Mouse (Mus musculus): ENCODE results near the gene AC124502.3.

The AC124502.3 gene

GRCm38 (mm10) chr19:5032686-5033085 lies 6.0 kb upstream of the AC124502.3 start:
- DNase-seq (ENCODE audit: low read depth), result no peak

GRCm38 (mm10) chr19:5036577-5036976 lies 2.1 kb upstream of the AC124502.3 start:
- no peak for DNase-seq (ENCODE audit: low read depth)

- peak; percentile 59 for DNase-seq (ENCODE audit: low read depth)
These were observed 766 bp upstream of the AC124502.3 start for GRCm38 (mm10) chr19:5037678-5038571.

- DNase-seq (ENCODE audit: low read depth), result no peak
These were observed 817 bp downstream of the AC124502.3 start for GRCm38 (mm10) chr19:5039301-5040114.

- peak; percentile 90 for DNase-seq (ENCODE audit: low read depth)
These were observed 2.3 kb downstream of the AC124502.3 start, which contains the start of gene Brms1 for GRCm38 (mm10) chr19:5040862-5041523. TSS of gene Brms1 (plus strand) at chr19:5041354.

- DNase-seq (ENCODE audit: low read depth), result no peak
These were observed 2.9 kb downstream of the AC124502.3 start for GRCm38 (mm10) chr19:5041588-5041987.

GRCm38 (mm10) chr19:5045531-5045930 lies 6.8 kb downstream of the AC124502.3 start:
- DNase-seq (ENCODE audit: low read depth), result no peak

- no peak for DNase-seq (ENCODE audit: low read depth)
These were observed 9.7 kb downstream of the AC124502.3 start for GRCm38 (mm10) chr19:5048138-5049056.

GRCm38 (mm10) chr19:5049325-5049724 lies 10.6 kb downstream of the AC124502.3 start:
- DNase-seq (ENCODE audit: low read depth), result no peak

- peak; percentile 60 for DNase-seq (ENCODE audit: low read depth)
These were observed 11.6 kb downstream of the AC124502.3 start, which contains the start of gene Rin1 for GRCm38 (mm10) chr19:5050047-5050905. TSS of gene Rin1 (plus strand) at chr19:5050481.

- no peak for DNase-seq (ENCODE audit: low read depth)
These were observed 12.3 kb downstream of the AC124502.3 start for GRCm38 (mm10) chr19:5051031-5051430.

GRCm38 (mm10) chr19:5051515-5051914 lies 12.8 kb downstream of the AC124502.3 start:
- no peak for DNase-seq (ENCODE audit: low read depth)

GRCm38 (mm10) chr19:5052166-5052822 lies 13.6 kb downstream of the AC124502.3 start:
- no peak for DNase-seq (ENCODE audit: low read depth)

- DNase-seq (ENCODE audit: low read depth), result no peak
These were observed 14.2 kb downstream of the AC124502.3 start for GRCm38 (mm10) chr19:5052853-5053252.

GRCm38 (mm10) chr19:5053909-5054308 lies 15.2 kb downstream of the AC124502.3 start:
- peak; percentile 59 for DNase-seq (ENCODE audit: low read depth)

GRCm38 (mm10) chr19:5056251-5056650 lies 17.6 kb downstream of the AC124502.3 start:
- DNase-seq (ENCODE audit: low read depth), result no peak

- no peak for DNase-seq (ENCODE audit: low read depth)
These were observed 19.4 kb downstream of the AC124502.3 start for GRCm38 (mm10) chr19:5057876-5058775.
